Mouse (Mus musculus) intestine, embryonic 14.5 days (tissue): ENCODE data around the gene Pitpna. TPM values are rescaled to one million over a fixed set of nuclear protein-coding genes. Genes with fewer than 3 reads are reported as not detected.
A peak's percentile ranks its signal among the peaks of the same experiment; 100 is the strongest.

Source experiments
- ATAC-seq: fragments of 200-750 bp; cut with Nextera tagmentation; replicated peaks from 2 replicates; pipeline ENCODE4 v1.8.0; 2017; ENCODE audit warnings: low read depth, moderate number of reproducible peaks, moderate TSS enrichment, moderate library complexity; ENCODE audit not compliant: low FRiP score, low TSS enrichment
- DNase-seq: peaks from one replicate; pipeline ENCODE4 v3.0.0-alpha.2; 2018; ENCODE audit warnings: low spot score
- H3K27ac ChIP-seq: fragments of 300-500 bp; sonication (generic); 2 replicates; pipeline ENCODE4 v1.5.1; 2014; ENCODE audit warnings: low read depth, mild to moderate bottlenecking, control low read depth
- H3K27me3 ChIP-seq: fragments of 300-500 bp; sonication (generic); replicated peaks from 2 replicates; pipeline ENCODE4 v1.6.1; 2014; ENCODE audit warnings: low read length, control low read depth; ENCODE audit not compliant: control insufficient read depth, insufficient read depth
- H3K36me3 ChIP-seq: fragments of 300-500 bp; sonication (generic); 2 replicates; pipeline ENCODE4 v1.6.1; 2014; ENCODE audit warnings: low read length, control low read depth; ENCODE audit not compliant: control insufficient read depth, insufficient read depth
- H3K4me1 ChIP-seq: fragments of 300-500 bp; sonication (generic); replicated peaks from 2 replicates; pipeline ENCODE4 v1.6.1; 2014; ENCODE audit warnings: low read length, control low read depth, mixed read lengths; ENCODE audit not compliant: control insufficient read depth, insufficient read depth
- H3K4me2 ChIP-seq: fragments of 300-500 bp; sonication (generic); 2 replicates; pipeline ENCODE4 v1.6.1; 2014; ENCODE audit warnings: low read length
- H3K4me3 ChIP-seq: fragments of 300-500 bp; sonication (generic); 2 replicates; pipeline ENCODE4 v1.5.1; 2014; ENCODE audit warnings: low read depth, low read length, control low read depth, mixed read lengths
- H3K9ac ChIP-seq: fragments of 300-500 bp; sonication (generic); 2 replicates; pipeline ENCODE4 v1.6.1; 2014; ENCODE audit warnings: mild to moderate bottlenecking, low read length
- H3K9me3 ChIP-seq: fragments of 300-500 bp; sonication (generic); 2 replicates; pipeline ENCODE4 v1.6.1; 2016; ENCODE audit warnings: low read length, control low read depth; ENCODE audit not compliant: control insufficient read depth
- WGBS: fragments of 180-500 bp; shearing (Covaris S2); extraction: QIAGEN DNeasy Blood & Tissue Kit; methylation state at CpG from one replicate; pipeline ENCODE4 v1.1.7; 2014; 5-methylcytosine and 5-hydroxymethylcytosine counted together
- polyA plus RNA-seq: library from polyadenylated mRNA; unstranded; fragments of >200 nt; fragmentation: Nextera tagmentation; extraction: Ambion mirVana; gene quantifications from 2 replicates; pipeline ENCODE4 v1.2.1, GENCODE M21; 2014

Pitpna gene
- polyA plus RNA-seq, 1 experiment from 2014 or later, result 82.1 TPM

- DNase-seq (no peak), ATAC-seq (no peak)
- H3K27ac ChIP-seq, result no peak overlapping the region
- H3K9me3 ChIP-seq, result no peaks in the 10 kb centered on the region
- H3K9ac ChIP-seq, result no peak overlapping the region
- H3K27me3 ChIP-seq, result no peaks in the 10 kb centered on the region
- no peak overlapping the region for H3K4me3 ChIP-seq
- peaks cover 14% of the 10 kb centered on the region for H3K4me1 ChIP-seq
- no peaks in the 10 kb centered on the region for H3K36me3 ChIP-seq
- 83% methylated on average over 12 of the region's 12 CpGs for WGBS
- H3K4me2 ChIP-seq, result no peak overlapping the region
Observed at GRCm38 (mm10) chr11:75568962-75569361, 18.9 kb upstream of the Pitpna start.

DNA sequence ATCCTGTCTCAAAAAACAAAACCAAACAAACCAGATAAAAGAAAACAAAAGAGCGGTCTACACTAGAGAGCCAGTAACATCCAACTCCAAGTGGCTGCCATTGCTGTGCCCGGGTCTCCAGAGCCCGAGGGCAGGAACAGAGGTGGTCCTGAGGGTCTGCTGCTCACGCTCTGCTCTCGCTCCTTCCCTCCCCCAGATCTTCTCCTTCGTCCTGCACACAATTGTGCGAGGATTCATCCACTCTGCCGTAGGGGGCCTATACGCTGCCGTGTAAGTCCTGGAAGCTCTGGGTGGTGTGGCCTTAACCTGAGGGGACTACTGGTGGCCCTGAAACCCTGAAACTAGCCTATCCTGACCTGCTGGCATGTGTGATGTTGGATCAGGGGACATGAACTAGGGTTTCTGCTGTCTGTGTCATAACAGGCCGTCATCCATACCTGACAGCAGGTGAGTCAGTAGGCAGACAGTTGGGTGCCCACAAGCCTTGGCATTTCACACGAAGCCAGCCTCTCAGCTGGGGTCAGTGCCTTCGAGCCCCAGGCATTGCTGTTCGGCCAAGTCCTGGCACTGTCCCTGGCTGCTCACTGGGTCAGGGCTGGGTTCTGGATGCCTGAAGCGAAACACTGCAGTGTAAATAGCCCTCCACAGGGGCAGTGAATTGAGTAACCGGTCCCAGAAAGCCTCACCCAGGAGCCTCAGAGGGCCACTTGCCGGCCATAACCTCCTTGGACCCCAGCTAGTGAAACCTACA, 17.3 kb upstream of the Pitpna start:
- DNase-seq (no peak), ATAC-seq (no peak)
- no peak overlapping the region for H3K4me3 ChIP-seq
- H3K27ac ChIP-seq, result no peak overlapping the region
- H3K36me3 ChIP-seq, result no peaks in the 10 kb centered on the region
- H3K4me2 ChIP-seq, result no peak overlapping the region
- no peaks in the 10 kb centered on the region for H3K9me3 ChIP-seq
- H3K9ac ChIP-seq, result no peak overlapping the region
- no peaks in the 10 kb centered on the region for H3K27me3 ChIP-seq
- H3K4me1 ChIP-seq, result peaks cover 14% of the 10 kb centered on the region
- 92% methylated on average over 17 of the region's 17 CpGs for WGBS

DNA sequence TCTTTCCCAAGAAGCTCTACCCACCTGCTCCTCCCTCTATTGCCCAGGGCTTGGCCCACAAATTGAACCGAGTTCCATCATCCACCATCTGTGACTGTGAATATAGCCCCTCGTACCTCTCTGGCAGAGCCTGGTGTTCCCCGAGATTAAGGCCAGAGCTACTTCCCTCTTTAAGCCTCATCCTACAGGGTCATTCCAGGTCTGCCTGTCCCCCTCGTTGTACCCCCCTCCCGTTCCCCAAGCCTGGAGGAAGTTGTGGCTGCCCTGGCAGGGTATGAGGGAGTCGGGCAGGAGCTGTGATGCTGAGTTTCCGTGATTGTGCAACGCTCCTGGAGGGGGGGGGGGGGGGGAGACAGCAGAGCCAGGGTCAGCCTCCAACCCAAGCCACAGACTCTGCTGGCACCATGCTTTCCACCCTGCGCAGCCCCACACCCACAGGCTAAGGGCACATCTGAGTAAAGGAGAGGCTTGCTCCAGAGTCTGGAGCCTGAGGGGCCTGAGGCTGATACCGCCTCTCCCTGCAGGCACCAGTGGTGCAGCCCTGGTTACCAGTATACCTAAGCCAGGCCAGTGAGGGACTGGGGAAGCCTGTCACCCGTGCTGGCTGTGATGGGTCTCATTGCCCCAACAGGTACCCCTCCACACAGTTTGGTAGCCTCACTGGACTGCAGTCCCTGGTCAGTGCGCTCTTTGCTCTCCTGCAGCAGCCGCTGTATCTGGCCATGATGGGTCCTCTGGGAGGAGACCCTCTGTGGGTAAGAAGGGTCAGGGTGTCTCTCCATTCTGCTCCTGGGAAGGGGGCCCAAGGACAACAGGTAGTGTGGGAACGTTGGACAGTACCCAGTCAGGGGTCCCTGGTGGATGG, 16.5 kb upstream of the Pitpna start:
- no peak for DNase-seq
- Histone ChIP-seq H3K9ac (no peak overlapping the region), H3K27ac (no peak overlapping the region), H3K4me2 (no peak overlapping the region), H3K4me1 (peaks cover 14% of the 10 kb centered on the region), H3K27me3 (no peaks in the 10 kb centered on the region), H3K36me3 (no peaks in the 10 kb centered on the region), H3K9me3 (no peaks in the 10 kb centered on the region), H3K4me3 (no peak overlapping the region)
- 72% methylated on average over 14 of the region's 14 CpGs for WGBS
- ATAC-seq, result no peak

DNA sequence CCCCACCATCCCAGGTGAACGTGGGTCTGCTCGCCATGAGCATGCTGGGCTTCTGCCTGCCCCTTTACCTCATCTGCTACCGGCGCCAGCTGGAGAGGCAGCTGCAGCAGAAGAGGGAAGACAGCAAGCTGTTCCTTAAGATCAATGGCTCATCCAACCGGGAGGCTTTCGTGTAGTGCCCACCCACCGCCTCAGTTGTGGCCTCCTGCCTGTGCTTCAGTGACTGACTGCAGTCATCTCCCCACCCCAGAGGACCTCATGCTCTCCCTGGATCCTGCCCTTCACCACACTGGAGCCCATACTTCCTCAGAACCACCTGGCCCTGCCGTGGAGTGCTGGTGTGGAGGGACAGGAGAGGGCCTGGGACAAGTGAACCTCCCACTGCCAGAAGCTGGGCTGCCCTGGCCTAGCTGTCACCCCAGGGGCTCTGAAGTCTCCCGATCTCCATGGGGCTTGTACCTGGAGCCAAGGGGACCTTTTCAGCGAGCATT, 15.6 kb upstream of the Pitpna start:
- Histone ChIP-seq H3K4me1 (peaks cover 14% of the 10 kb centered on the region), H3K9ac (no peak overlapping the region), H3K36me3 (no peaks in the 10 kb centered on the region), H3K4me3 (no peak overlapping the region), H3K27me3 (no peaks in the 10 kb centered on the region), H3K27ac (peak overlapping the region; percentile 67), H3K4me2 (peak overlapping the region; percentile 20), H3K9me3 (no peaks in the 10 kb centered on the region)
- ATAC-seq (peak; percentile 15; the same call in 1 of the 2 replicates), DNase-seq (peak; percentile 64)
- 13% methylated on average over 10 of the region's 10 CpGs for WGBS

GRCm38 (mm10) chr11:75572854-75573650, 14.8 kb upstream of the Pitpna start:
- peak overlapping the region; percentile 34 for H3K9ac ChIP-seq
- H3K4me3 ChIP-seq, result no peak overlapping the region
- H3K4me1 ChIP-seq, result peaks cover 14% of the 10 kb centered on the region
- H3K27me3 ChIP-seq, result no peaks in the 10 kb centered on the region
- no peaks in the 10 kb centered on the region for H3K9me3 ChIP-seq
- peak overlapping the region; percentile 20 for H3K4me2 ChIP-seq
- DNase-seq (peak; percentile 98), ATAC-seq (peak; percentile 90)
- 4% methylated on average over 12 of the region's 12 CpGs for WGBS
- H3K36me3 ChIP-seq, result no peaks in the 10 kb centered on the region
- peak overlapping the region; percentile 67 for H3K27ac ChIP-seq

DNA sequence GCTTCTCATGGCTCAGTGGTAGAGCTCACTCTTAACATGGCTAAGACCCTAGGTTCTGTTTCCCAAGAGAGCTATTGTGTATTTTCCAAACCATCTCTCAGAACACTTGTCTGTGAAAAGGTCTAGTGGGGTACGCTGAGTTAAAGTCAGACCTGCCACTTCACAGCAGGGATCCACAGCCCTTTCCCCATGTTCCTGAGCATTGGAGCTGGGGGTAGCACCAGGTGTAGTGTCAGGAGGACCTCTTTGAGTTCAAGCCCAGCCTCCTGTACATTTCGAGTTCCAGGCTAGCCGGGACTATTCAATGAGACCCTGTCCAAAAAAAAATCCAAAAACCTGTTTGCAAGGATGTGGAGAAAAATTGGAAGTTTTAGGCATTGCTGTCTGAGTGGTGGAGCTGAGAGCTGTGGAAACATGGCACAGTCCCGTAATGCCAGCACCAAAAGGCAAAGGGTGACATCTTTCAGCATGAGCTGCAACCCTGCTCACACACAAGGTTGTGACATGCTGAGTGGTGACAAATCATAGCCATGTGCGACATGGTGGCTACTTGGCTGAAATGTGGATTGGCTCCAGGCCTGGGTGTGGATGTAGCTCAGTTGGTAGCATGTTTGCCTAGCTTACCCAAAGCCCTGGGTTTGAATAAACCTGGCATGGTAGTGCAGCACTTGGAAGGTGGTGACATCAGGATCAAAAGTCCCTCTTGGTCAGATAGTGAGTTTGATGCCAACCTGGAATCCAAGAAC, 13.3 kb upstream of the Pitpna start:
- WGBS, result 85% methylated on average over 5 of the region's 5 CpGs
- H3K4me3 ChIP-seq, result no peak overlapping the region
- H3K27ac ChIP-seq, result no peak overlapping the region
- no peak overlapping the region for H3K4me2 ChIP-seq
- ATAC-seq (no peak), DNase-seq (no peak)
- H3K9me3 ChIP-seq, result no peaks in the 10 kb centered on the region
- H3K4me1 ChIP-seq, result peaks cover 14% of the 10 kb centered on the region
- H3K9ac ChIP-seq, result no peak overlapping the region
- H3K36me3 ChIP-seq, result no peaks in the 10 kb centered on the region
- H3K27me3 ChIP-seq, result no peaks in the 10 kb centered on the region

DNA sequence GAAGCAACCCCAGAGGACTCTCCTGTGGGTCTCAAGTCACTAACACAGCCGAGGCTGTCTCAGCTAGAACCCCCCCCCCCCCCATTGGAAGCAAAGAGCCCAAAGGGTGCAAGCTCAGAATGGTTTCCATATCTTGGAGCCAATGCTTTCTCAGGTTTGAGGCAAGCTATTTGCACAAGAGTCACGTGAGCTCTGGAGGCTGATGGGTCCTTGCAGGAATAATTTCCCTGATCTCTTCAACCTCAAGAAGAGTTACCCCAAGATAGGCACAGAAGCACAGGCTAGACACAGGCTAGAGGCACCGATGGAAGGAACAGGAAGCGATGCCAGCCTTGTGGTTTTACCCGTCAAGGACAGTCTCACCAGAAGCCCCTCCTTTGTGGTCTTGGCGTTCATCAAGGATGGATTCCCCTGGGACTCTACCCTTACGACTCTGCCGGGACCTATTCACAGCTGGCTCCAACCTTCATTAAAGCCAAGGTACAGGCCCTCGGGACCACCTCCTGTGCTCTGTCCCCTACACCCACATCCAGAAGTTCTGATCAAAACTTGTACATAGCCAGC, 12.3 kb upstream of the Pitpna start:
- no peak for DNase-seq
- Histone ChIP-seq H3K27me3 (no peaks in the 10 kb centered on the region), H3K4me2 (no peak overlapping the region), H3K36me3 (no peaks in the 10 kb centered on the region), H3K9ac (no peak overlapping the region), H3K27ac (no peak overlapping the region), H3K4me1 (peaks cover 14% of the 10 kb centered on the region), H3K9me3 (no peaks in the 10 kb centered on the region), H3K4me3 (no peak overlapping the region)
- ATAC-seq, result no peak
- 70% methylated on average over 9 of the region's 9 CpGs for WGBS
